ENCODE assay signal across 8 mouse cellular contexts in the genomic region with DNA sequence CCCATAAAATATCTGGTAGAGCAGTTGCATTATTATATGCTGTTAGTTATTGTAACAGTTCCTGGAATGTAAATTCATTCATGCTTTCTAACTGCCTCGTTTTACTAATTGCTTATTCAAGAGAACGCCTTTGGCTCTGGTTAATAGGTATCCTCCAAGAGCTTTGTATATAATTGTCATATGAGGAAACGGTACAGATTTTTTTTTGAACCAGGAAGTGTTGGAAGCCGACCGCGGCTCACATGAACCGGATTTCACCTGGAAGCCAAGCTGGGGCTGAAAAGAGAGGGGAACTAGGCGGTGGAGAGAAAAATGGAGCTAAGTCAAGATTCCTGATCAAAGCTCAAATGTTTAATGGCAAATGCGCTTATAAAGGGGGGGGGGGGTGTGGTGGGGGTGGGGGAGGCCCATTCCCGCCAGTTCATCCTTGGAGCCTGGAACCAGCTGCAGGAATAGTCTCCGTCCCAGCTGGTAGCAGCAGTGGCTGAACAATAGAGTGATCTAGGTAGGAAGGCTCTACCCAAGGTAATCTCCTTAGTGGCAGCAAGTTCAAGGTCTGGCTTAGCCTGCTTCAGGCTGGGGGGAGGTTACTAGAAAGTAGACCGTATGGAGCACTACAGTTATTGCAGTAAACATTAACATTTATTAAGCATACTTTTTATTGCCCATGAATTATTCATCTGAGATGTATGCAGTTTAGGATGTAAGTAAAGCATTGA. TPM values are rescaled to one million over a fixed set of nuclear protein-coding genes. Genes with fewer than 3 reads are reported as not detected.
DNase-seq lines count a peak whose midpoint lies in the region; ATAC-seq and TF ChIP-seq lines count a peak whose summit lies in the region.

No protein-coding gene starts in this region.

- 2% methylated on average over 12 of the region's 12 CpGs for WGBS in forebrain, embryonic 13.5 days
- WGBS in liver, postnatal 0 days (ENCODE audit: insufficient replicate concordance) = 8% methylated on average over 12 of the region's 12 CpGs
- WGBS in stomach, embryonic 16.5 days = 2% methylated on average over 12 of the region's 12 CpGs

- no peaks in the 10 kb centered on the region for H3K9me3 ChIP-seq in forebrain, embryonic 13.5 days (replicated peaks)
- no peaks in the 10 kb centered on the region for H3K9me3 ChIP-seq in liver, postnatal 0 days (ENCODE audit: low read length)
- no peaks in the 10 kb centered on the region for H3K9me3 ChIP-seq in stomach, embryonic 16.5 days (replicated peaks; ENCODE audit: control insufficient read depth, low read length)

- no peak for TF ChIP-seq EP300 in liver, postnatal 0 days (IDR thresholded peaks at IDR 0.05; ENCODE audit: low read depth)

- no peaks in the 10 kb centered on the region for H3K27me3 ChIP-seq in forebrain, embryonic 13.5 days
- H3K27me3 ChIP-seq in liver, postnatal 0 days (ENCODE audit: insufficient read depth, low read length) = no peaks in the 10 kb centered on the region
- no peaks in the 10 kb centered on the region for H3K27me3 ChIP-seq in stomach, embryonic 16.5 days (ENCODE audit: control insufficient read depth, insufficient read depth, low read length)

- no peak overlapping the region for H3K27ac ChIP-seq in bone marrow macrophage, adult 2 months (ENCODE audit: insufficient read depth, low read depth, low read length)
- peak overlapping the region; percentile 73 for H3K27ac ChIP-seq in forebrain, embryonic 13.5 days
- H3K27ac ChIP-seq in liver, postnatal 0 days (ENCODE audit: low read depth) = peak overlapping the region; percentile 74
- peak overlapping the region; percentile 91 for H3K27ac ChIP-seq in stomach, embryonic 16.5 days (ENCODE audit: low read length)

- H3K9ac ChIP-seq in forebrain, embryonic 13.5 days = peak overlapping the region; percentile 72
- peak overlapping the region; percentile 73; the same call in 1 of the 2 replicates for H3K9ac ChIP-seq in liver, postnatal 0 days (replicated peaks)
- H3K9ac ChIP-seq in stomach, embryonic 16.5 days (ENCODE audit: low read length) = peak overlapping the region; percentile 68

- TF ChIP-seq POLR2A in bone marrow macrophage, adult 2 months (IDR thresholded peaks at IDR 0.05; ENCODE audit: borderline replicate concordance, low read depth, low read length) = no peak

- peak overlapping the region; percentile 90 for H3K4me3 ChIP-seq in bone marrow macrophage, adult 2 months (ENCODE audit: insufficient read depth, low read length)
- H3K4me3 ChIP-seq in forebrain, embryonic 13.5 days = peak overlapping the region; percentile 57
- H3K4me3 ChIP-seq in liver, postnatal 0 days (ENCODE audit: low read depth, low read length) = peak overlapping the region; percentile 71
- peak overlapping the region; percentile 57 for H3K4me3 ChIP-seq in stomach, embryonic 16.5 days (replicated peaks; ENCODE audit: low read length)

- no peaks in the 10 kb centered on the region for H3K36me3 ChIP-seq in forebrain, embryonic 13.5 days (ENCODE audit: poor library complexity, severe bottlenecking)
- no peaks in the 10 kb centered on the region for H3K36me3 ChIP-seq in liver, postnatal 0 days (replicated peaks; ENCODE audit: insufficient read depth, low read length)
- H3K36me3 ChIP-seq in stomach, embryonic 16.5 days (ENCODE audit: control insufficient read depth, insufficient read depth, low read length) = no peaks in the 10 kb centered on the region

- DNase-seq in right cerebral cortex, adult 2 months (ENCODE audit: low spot score in 2 of 2) = peak; percentile 5 to 7
- no peak for DNase-seq in right cerebral cortex, postnatal 25 days
- DNase-seq in induced T-regulatory cell, adult 2 months (ENCODE audit: low read depth) = peak; percentile 21
- no peak for DNase-seq in liver, postnatal 0 days
- no peak for DNase-seq in ovary, postnatal 14 days (ENCODE audit: low spot score)

- H3K4me1 ChIP-seq in bone marrow macrophage, adult 2 months (ENCODE audit: control insufficient read depth, insufficient read depth, low read length) = no peaks in the 10 kb centered on the region
- peaks cover 15% of the 10 kb centered on the region for H3K4me1 ChIP-seq in forebrain, embryonic 13.5 days
- peaks cover 2% of the 10 kb centered on the region; the same call in 1 of the 2 replicates for H3K4me1 ChIP-seq in liver, postnatal 0 days (ENCODE audit: insufficient read depth)
- H3K4me1 ChIP-seq in stomach, embryonic 16.5 days (ENCODE audit: control insufficient read depth, insufficient read depth, low read length) = 0 out of 2 replicates have a peak, but pooled peaks cover 4% of the 10 kb centered on the region

- no peak for TF ChIP-seq CTCF in bone marrow macrophage, adult 2 months (IDR thresholded peaks at IDR 0.05; ENCODE audit: low read depth, low read length)
- TF ChIP-seq CTCF in liver, postnatal 0 days (IDR thresholded peaks at IDR 0.05; ENCODE audit: low read depth) = no peak

- H3K4me2 ChIP-seq in forebrain, embryonic 13.5 days = peak overlapping the region; percentile 65
- peak overlapping the region; percentile 81 for H3K4me2 ChIP-seq in liver, postnatal 0 days (ENCODE audit: low read depth, low read length)
- peak overlapping the region; percentile 69 for H3K4me2 ChIP-seq in stomach, embryonic 16.5 days (ENCODE audit: low read depth, low read length)

- no peak; the same call in 1 of the 2 replicates for ATAC-seq in forebrain, embryonic 13.5 days
- ATAC-seq in liver, postnatal 0 days = no peak
- ATAC-seq in stomach, embryonic 16.5 days (ENCODE audit: insufficient read depth, low FRiP score) = no peak

RNA-seq across cellular contexts. Expression of a gene that starts 0.8 kb away (rescaled TPM):
- polyA plus RNA-seq in bone marrow macrophage, adult 2 months (2012; ENCODE audit: insufficient read depth, insufficient read length, missing spikeins) = 12.8 and 15.9 TPM in 2 replicates
- polyA plus RNA-seq in forebrain, embryonic 13.5 days (2015; fragmentation: Nextera tagmentation; extraction: Ambion mirVana) = 36.4 and 37.8 TPM in 2 replicates
- 2.9 and 3.2 TPM in 2 replicates for polyA plus RNA-seq in liver, postnatal 0 days (2015; fragmentation: Nextera tagmentation; extraction: Ambion mirVana)
- 15.9 and 16.4 TPM in 2 replicates for polyA plus RNA-seq in stomach, embryonic 16.5 days (2015; fragmentation: Nextera tagmentation; extraction: Ambion mirVana)

Comparison
In these comparisons a context has a peak if more than half of its experiments do, and no peak if none do; other contexts are left out.
1. DNase-seq: peak in right cerebral cortex, adult 2 months (2 of 2) and induced T-regulatory cell, adult 2 months (single experiment); none in right cerebral cortex, postnatal 25 days (single experiment), liver, postnatal 0 days (single experiment) and ovary, postnatal 14 days (single experiment).
2. Peak in every context shown above with its lines, with median percentiles within 50 percentile points of each other: H3K4me3 ChIP-seq, H3K4me2 ChIP-seq and H3K9ac ChIP-seq.